Mouse (Mus musculus) MEL-GATA-1-ER (cell line): Measurements from ENCODE around the gene Olfr361.
"Not testable (repeated sequence)": the region's sequence is repeated elsewhere in the genome, so short reads cannot be mapped to it uniquely, and the experiment has no call there.

Experiments used
- DNase-seq: peaks from one replicate; pipeline ENCODE4 v3.0.0-alpha.2; 2012; ENCODE audit warnings: low read depth; ENCODE audit errors: extremely low read depth

The Olfr361 gene

DNA sequence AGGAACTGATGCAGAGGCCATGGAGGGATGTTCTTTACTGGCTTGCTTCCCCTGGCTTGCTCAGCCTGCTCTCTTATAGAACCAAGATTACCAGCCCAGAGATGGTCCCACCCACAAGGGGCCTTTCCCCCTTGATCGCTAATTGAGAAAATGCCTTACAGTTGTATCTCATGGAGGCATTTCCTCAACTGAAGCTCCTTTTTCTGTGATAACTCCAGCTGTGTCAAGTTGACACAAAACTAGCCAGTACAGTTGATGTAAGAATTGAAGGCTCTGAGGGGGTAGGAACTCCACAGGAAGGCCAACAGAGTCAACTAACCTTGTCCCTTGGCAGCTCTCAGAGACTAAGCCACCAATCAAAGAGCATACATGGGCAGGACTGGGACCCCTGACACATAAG lies at the start of gene Olfr361:
Gene Olfr361 (minus strand): TSS at position 101 of the 400 bp plus-strand sequence.
- not testable (repeated sequence) for DNase-seq

DNA sequence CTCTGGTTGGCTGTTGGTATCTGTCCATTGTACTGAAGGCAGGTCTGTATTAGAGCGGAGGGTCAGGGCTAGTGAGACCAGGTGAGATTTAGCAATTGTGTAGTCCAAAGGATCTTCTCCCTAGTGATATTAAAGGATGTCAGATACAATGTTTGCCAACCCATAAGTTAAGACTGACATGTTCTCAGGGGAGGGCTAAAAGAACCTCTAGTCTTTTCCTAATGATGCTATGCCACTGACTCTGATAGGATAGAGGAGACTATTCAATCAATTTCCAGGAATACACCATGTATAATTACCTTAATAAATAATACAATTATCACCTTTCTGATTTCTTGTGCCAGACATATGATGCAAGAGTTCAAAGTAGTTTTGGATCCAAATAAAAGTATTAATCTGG lies 28.7 kb upstream of the Olfr361 start, which contains the start of gene Olfr362:
Gene Olfr362 (minus strand): TSS at position 101 of the 400 bp plus-strand sequence.
- DNase-seq, result no peak

DNA sequence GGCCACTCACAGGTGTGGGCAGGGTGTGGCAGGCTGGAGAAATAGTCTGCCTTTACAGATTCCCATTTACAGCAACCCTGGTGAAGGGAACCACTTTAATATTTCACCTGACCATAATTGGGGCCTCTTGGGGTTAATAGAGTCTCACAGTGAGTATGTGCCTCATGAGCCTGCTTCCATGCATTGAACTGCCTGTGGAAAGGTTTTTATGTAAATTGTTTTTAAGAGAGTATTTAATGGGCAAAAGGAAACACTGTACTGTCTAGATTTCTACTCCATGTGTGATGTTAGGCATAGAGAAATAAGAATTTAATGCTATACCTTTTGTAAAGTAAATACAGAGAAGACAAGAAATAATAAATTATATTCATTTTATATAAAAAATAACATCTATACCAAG lies 23.6 kb downstream of the Olfr361 start, which contains the start of gene Olfr360:
Gene Olfr360 (plus strand): TSS at position 301 of the 400 bp plus-strand sequence.
- no peak for DNase-seq
